Mouse (Mus musculus) heart, postnatal 0 days (tissue): ENCODE results near the gene P3h4.

ENCODE experiments used
- CTCF ChIP-seq: IDR thresholded peaks from 2 replicates; pipeline ENCODE4 v1.5.1; 2016; ENCODE audit warnings: antibody characterized with exemption, control low read depth, low read depth
- EP300 ChIP-seq: IDR thresholded peaks from 2 replicates; pipeline ENCODE4 v1.6.1; 2016; ENCODE audit warnings: antibody characterized with exemption, low read depth

DNA sequence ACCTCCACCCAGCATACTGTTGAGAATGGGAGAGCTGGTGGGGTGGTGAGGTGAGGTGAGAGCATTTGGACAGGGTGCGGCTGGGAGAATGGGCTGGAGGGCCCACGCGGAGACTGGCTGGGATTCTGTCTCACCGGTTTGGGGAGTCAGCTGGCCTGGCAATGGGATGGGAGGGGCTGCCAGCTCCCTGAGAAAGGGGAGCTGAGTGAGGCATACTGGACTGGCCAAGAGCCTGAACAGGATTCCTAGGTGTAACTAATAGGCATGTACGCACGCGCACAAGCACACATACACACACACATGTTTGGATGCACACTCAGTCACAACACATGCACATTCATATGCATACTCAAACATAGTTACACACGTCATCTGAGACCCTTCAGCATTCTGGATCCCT, 8.4 kb downstream of the P3h4 start:
- TF ChIP-seq CTCF (no peak), EP300 (no peak)
